Mouse (Mus musculus): ENCODE data around the gene Sema4c. TPM values are rescaled to one million over a fixed set of nuclear protein-coding genes. Genes with fewer than 3 reads are reported as not detected.

The Sema4c gene
- polyA plus RNA-seq, 1 experiment from 2014 or later, result 35.2 TPM

GRCm38 (mm10) chr1:36574196-36574955, 16.2 kb upstream of the Sema4c start:
- Histone ChIP-seq H3K9ac (replicated peaks) (no peak overlapping the region), H3K4me2 (replicated peaks) (no peak overlapping the region), H3K9me3 (no peaks in the 10 kb centered on the region), H3K4me1 (peaks cover 14% of the 10 kb centered on the region), H3K27ac (replicated peaks) (no peak overlapping the region), H3K27me3 (peaks cover 1% of the 10 kb centered on the region; the same call in 1 of the 2 replicates), H3K36me3 (no peaks in the 10 kb centered on the region), H3K4me3 (no peak overlapping the region)
- WGBS, result 74% methylated on average over 5 of the region's 5 CpGs
- ATAC-seq (ENCODE audit: low FRiP score, low read depth), result no peak

DNA sequence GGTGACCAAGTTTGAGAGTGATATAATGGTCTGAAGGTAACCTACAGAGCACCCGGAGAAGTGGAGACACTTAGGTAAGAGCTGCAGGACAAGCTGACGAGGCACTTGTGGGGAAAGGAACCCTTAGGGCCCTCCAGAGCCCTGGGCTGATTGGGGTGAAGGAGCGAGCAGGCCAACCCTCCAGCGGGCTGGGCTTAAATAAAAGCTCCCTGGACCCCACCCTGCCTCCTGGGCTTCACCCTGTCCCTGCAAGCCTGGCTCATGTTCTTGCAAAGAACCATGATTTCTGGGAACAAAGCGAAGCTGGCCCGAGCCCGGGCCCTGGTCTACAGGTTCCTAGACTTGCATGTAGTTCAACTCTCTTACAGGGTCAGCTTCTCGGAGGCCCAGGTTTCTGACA, 15.4 kb upstream of the Sema4c start:
- WGBS, result 82% methylated on average over 8 of the region's 8 CpGs
- Histone ChIP-seq H3K4me2 (replicated peaks) (no peak overlapping the region), H3K9ac (replicated peaks) (no peak overlapping the region), H3K27ac (replicated peaks) (no peak overlapping the region), H3K4me1 (peaks cover 12% of the 10 kb centered on the region), H3K27me3 (peaks cover 6% of the 10 kb centered on the region; the same call in 1 of the 2 replicates), H3K9me3 (no peaks in the 10 kb centered on the region), H3K36me3 (no peaks in the 10 kb centered on the region), H3K4me3 (no peak overlapping the region)
- no peak for ATAC-seq (ENCODE audit: low FRiP score, low read depth)

- Histone ChIP-seq H3K4me3 (no peak overlapping the region), H3K9me3 (no peaks in the 10 kb centered on the region), H3K9ac (replicated peaks) (no peak overlapping the region), H3K36me3 (no peaks in the 10 kb centered on the region), H3K4me2 (replicated peaks) (no peak overlapping the region), H3K27me3 (peaks cover 6% of the 10 kb centered on the region), H3K4me1 (peaks cover 12% of the 10 kb centered on the region), H3K27ac (replicated peaks) (no peak overlapping the region)
- 67% methylated on average over 1 of the region's 1 CpGs for WGBS
- ATAC-seq (ENCODE audit: low FRiP score, low read depth), result no peak
These were observed 14.6 kb upstream of the Sema4c start for GRCm38 (mm10) chr1:36572709-36573108.

- Histone ChIP-seq H3K27me3 (peaks cover 6% of the 10 kb centered on the region), H3K4me3 (no peak overlapping the region), H3K4me1 (peaks cover 12% of the 10 kb centered on the region), H3K4me2 (replicated peaks) (no peak overlapping the region), H3K9ac (replicated peaks) (no peak overlapping the region), H3K9me3 (no peaks in the 10 kb centered on the region), H3K36me3 (no peaks in the 10 kb centered on the region), H3K27ac (replicated peaks) (no peak overlapping the region)
- WGBS, result 82% methylated on average over 2 of the region's 2 CpGs
- ATAC-seq (ENCODE audit: low FRiP score, low read depth), result no peak
These were observed 14.1 kb upstream of the Sema4c start for GRCm38 (mm10) chr1:36572140-36572700.

- no peak overlapping the region for H3K9ac ChIP-seq (replicated peaks)
- ATAC-seq (ENCODE audit: low FRiP score, low read depth), result no peak
- no peak overlapping the region for H3K4me2 ChIP-seq (replicated peaks)
- WGBS, result 62% methylated on average over 6 of the region's 6 CpGs
- peaks cover 14% of the 10 kb centered on the region for H3K4me1 ChIP-seq
- H3K27ac ChIP-seq (replicated peaks), result no peak overlapping the region
- no peaks in the 10 kb centered on the region for H3K9me3 ChIP-seq
- H3K4me3 ChIP-seq, result no peak overlapping the region
- H3K27me3 ChIP-seq, result peaks cover 6% of the 10 kb centered on the region
- no peaks in the 10 kb centered on the region for H3K36me3 ChIP-seq
These were observed 13.5 kb upstream of the Sema4c start for GRCm38 (mm10) chr1:36571627-36572026.

GRCm38 (mm10) chr1:36570320-36570719, 12.2 kb upstream of the Sema4c start:
- Histone ChIP-seq H3K4me2 (replicated peaks) (no peak overlapping the region), H3K36me3 (no peaks in the 10 kb centered on the region), H3K9ac (replicated peaks) (no peak overlapping the region), H3K4me3 (no peak overlapping the region), H3K27me3 (peaks cover 6% of the 10 kb centered on the region), H3K27ac (replicated peaks) (no peak overlapping the region), H3K9me3 (no peaks in the 10 kb centered on the region), H3K4me1 (peaks cover 14% of the 10 kb centered on the region)
- WGBS, result 88% methylated on average over 5 of the region's 5 CpGs
- ATAC-seq (ENCODE audit: low FRiP score, low read depth), result no peak

- 60% methylated on average over 7 of the region's 7 CpGs for WGBS
- no peak for ATAC-seq (ENCODE audit: low FRiP score, low read depth)
- Histone ChIP-seq H3K27ac (replicated peaks) (no peak overlapping the region), H3K4me3 (no peak overlapping the region), H3K4me1 (peaks cover 13% of the 10 kb centered on the region), H3K36me3 (no peaks in the 10 kb centered on the region), H3K9me3 (no peaks in the 10 kb centered on the region), H3K9ac (replicated peaks) (no peak overlapping the region), H3K4me2 (replicated peaks) (no peak overlapping the region), H3K27me3 (peaks cover 6% of the 10 kb centered on the region)
These were observed 11.6 kb upstream of the Sema4c start for GRCm38 (mm10) chr1:36569694-36570276.

DNA sequence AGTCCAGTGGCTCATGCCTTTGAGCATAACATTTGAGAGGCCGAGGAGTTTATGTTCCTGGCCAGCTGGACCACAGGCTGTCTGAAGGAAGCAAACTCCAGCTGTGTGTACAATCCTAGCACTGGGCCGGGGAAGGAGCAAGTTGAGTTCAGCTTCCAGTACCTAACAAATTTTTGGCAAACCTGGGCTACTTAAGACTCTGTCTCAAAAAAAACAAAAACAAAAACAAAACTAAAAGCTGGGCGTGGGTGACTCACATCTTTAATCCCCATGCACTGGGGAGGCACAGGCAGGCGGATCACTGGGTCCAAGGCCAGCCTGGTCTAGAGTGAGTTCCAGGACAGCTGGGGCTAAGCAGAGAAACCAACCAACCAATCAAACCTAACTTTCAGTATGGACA, 10.6 kb upstream of the Sema4c start:
- Histone ChIP-seq H3K4me2 (replicated peaks) (no peak overlapping the region), H3K27me3 (peaks cover 6% of the 10 kb centered on the region), H3K36me3 (no peaks in the 10 kb centered on the region), H3K4me3 (no peak overlapping the region), H3K9me3 (no peaks in the 10 kb centered on the region), H3K9ac (replicated peaks) (no peak overlapping the region), H3K27ac (replicated peaks) (no peak overlapping the region), H3K4me1 (peaks cover 6% of the 10 kb centered on the region; the same call in 1 of the 2 replicates)
- WGBS, result 74% methylated on average over 4 of the region's 4 CpGs
- no peak for ATAC-seq (ENCODE audit: low FRiP score, low read depth)

DNA sequence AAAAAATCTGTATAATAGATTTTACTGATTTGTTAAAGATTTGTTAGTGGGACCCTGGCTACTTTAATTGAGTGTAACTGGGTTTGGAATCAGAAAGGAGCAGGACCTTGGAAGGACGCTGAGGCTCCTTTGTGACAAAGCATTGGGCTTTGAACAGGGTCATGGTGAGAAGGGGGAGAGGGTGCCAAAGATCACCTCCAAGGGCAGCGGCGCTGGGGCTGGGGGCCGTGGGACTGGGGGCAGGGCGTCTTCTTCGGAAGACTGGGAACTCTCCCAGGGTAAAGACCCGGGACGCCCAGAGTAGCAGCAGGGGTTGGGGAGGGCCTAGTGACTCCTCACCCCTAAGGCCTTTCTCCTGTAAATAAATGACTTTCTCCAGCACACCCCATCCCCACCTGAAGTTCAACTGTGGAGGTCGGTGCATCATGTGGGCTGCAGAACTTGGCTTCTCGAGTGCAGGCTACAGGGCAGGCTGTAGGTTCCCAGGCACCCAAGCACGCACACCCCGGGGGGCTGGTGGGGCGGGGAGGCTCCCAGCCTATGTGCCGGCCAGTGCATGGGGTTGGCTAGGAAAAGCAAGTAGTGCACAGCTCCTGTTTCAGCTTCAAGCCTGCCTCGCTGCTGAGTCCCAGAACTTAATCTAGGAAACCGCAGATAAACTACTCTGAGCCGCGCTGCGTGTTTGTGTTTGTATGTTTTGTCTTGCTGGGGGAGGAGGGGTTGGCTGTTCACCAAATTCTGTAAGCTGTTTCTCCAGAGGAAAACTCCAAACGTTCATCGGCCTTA, 9.9 kb upstream of the Sema4c start:
- 41% methylated on average over 20 of the region's 21 CpGs for WGBS
- no peak overlapping the region for H3K9ac ChIP-seq (replicated peaks)
- peaks cover 6% of the 10 kb centered on the region; the same call in 1 of the 2 replicates for H3K4me1 ChIP-seq
- no peak overlapping the region for H3K27ac ChIP-seq (replicated peaks)
- no peak overlapping the region for H3K4me2 ChIP-seq (replicated peaks)
- no peak overlapping the region for H3K4me3 ChIP-seq
- H3K36me3 ChIP-seq, result no peaks in the 10 kb centered on the region
- peaks cover 6% of the 10 kb centered on the region for H3K27me3 ChIP-seq
- no peak for ATAC-seq (ENCODE audit: low FRiP score, low read depth)
- no peaks in the 10 kb centered on the region for H3K9me3 ChIP-seq

GRCm38 (mm10) chr1:36566425-36566824, 8.3 kb upstream of the Sema4c start:
- Histone ChIP-seq H3K4me2 (replicated peaks) (no peak overlapping the region), H3K27ac (replicated peaks) (peak overlapping the region; percentile 39), H3K9ac (replicated peaks) (no peak overlapping the region; the same call in 1 of the 2 replicates), H3K36me3 (no peaks in the 10 kb centered on the region), H3K9me3 (no peaks in the 10 kb centered on the region), H3K27me3 (peaks cover 6% of the 10 kb centered on the region), H3K4me1 (peaks cover 6% of the 10 kb centered on the region; the same call in 1 of the 2 replicates), H3K4me3 (no peak overlapping the region)
- ATAC-seq (ENCODE audit: low FRiP score, low read depth), result no peak
- 5% methylated on average over 2 of the region's 2 CpGs for WGBS

DNA sequence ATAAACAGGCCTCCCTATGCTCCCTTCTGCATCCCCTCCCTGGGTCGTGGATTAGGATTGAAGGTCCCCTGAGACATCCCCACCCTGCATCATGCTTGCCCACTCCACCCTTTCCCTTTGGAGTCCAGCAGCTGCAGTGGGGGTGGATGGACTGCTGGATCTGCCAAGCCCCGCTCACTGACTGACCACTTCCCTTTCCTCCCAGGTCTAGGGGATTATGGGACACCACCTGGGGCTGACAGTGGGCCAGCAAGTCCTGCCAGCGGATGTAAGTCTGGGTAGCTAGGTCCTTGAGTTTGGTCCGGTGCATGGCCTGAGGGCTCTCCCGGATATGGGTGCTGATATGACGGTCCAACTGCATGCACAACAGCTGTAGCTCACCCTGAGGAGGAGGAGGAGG, 6.0 kb upstream of the Sema4c start:
- Histone ChIP-seq H3K4me3 (no peak overlapping the region), H3K27ac (replicated peaks) (no peak overlapping the region), H3K36me3 (no peaks in the 10 kb centered on the region), H3K4me1 (peaks cover 13% of the 10 kb centered on the region), H3K9ac (replicated peaks) (no peak overlapping the region), H3K4me2 (replicated peaks) (no peak overlapping the region), H3K9me3 (no peaks in the 10 kb centered on the region), H3K27me3 (peaks cover 9% of the 10 kb centered on the region)
- 71% methylated on average over 6 of the region's 6 CpGs for WGBS
- ATAC-seq (ENCODE audit: low FRiP score, low read depth), result no peak

GRCm38 (mm10) chr1:36563632-36564031, 5.5 kb upstream of the Sema4c start:
- no peak for ATAC-seq (ENCODE audit: low FRiP score, low read depth)
- H3K9ac ChIP-seq (replicated peaks), result no peak overlapping the region
- no peaks in the 10 kb centered on the region for H3K9me3 ChIP-seq
- peaks cover 18% of the 10 kb centered on the region for H3K4me1 ChIP-seq
- H3K27me3 ChIP-seq, result peaks cover 8% of the 10 kb centered on the region
- H3K36me3 ChIP-seq, result no peaks in the 10 kb centered on the region
- H3K4me2 ChIP-seq (replicated peaks), result no peak overlapping the region
- no peak overlapping the region for H3K27ac ChIP-seq (replicated peaks)
- WGBS, result 67% methylated on average over 4 of the region's 4 CpGs
- no peak overlapping the region for H3K4me3 ChIP-seq

Measured in midbrain, embryonic 12.5 days (tissue).